Mouse (Mus musculus): ENCODE measurements around the gene Zbtb45.

- TF ChIP-seq CHD2 (IDR thresholded peaks at IDR 0.05; ENCODE audit: low read length) (no peak), EP300 (IDR thresholded peaks at IDR 0.05; ENCODE audit: low read length) (no peak), POLR2A (IDR thresholded peaks at IDR 0.05; ENCODE audit: low read depth, low read length) (no peak), CTCF (conservative IDR thresholded peaks at IDR 0.05 in 1 of 2, IDR thresholded peaks at IDR 0.05 in 1 of 2; ENCODE audit: low read depth in 2 of 2, low read length in 2 of 2) (no peak), MAX (IDR thresholded peaks at IDR 0.05; ENCODE audit: low read length) (no peak), MAFK (IDR thresholded peaks at IDR 0.05; ENCODE audit: insufficient replicate concordance, low read length) (no peak), ZKSCAN1 (IDR thresholded peaks at IDR 0.05; ENCODE audit: borderline replicate concordance, low read depth, low read length) (no peak), JUND (conservative IDR thresholded peaks at IDR 0.05; ENCODE audit: low read depth, low read length) (no peak), BHLHE40 (IDR thresholded peaks at IDR 0.05; ENCODE audit: low read depth, low read length) (no peak), POLR2AphosphoS2 (IDR thresholded peaks at IDR 0.05; ENCODE audit: low read depth, low read length) (no peak)
Observed at GRCm38 (mm10) chr7:13037366-13037765, 27.5 kb upstream of the Zbtb45 start.

Measured in CH12.LX (cell line).